Mouse (Mus musculus) embryonic fibroblast, embryonic 13.5 days (primary cell): ENCODE measurements around the gene Mast1.

Experiments used
- CTCF ChIP-seq: IDR thresholded peaks from 2 replicates; pipeline ENCODE4 v1.5.1; 2011; ENCODE audit warnings: mild to moderate bottlenecking, control low read depth, low read length, moderate library complexity, borderline replicate concordance; ENCODE audit not compliant: insufficient read depth
- POLR2A ChIP-seq: IDR thresholded peaks from 2 replicates; pipeline ENCODE4 v1.6.1; 2011; ENCODE audit warnings: low read depth, mild to moderate bottlenecking, control low read depth, low read length, moderate library complexity

DNA sequence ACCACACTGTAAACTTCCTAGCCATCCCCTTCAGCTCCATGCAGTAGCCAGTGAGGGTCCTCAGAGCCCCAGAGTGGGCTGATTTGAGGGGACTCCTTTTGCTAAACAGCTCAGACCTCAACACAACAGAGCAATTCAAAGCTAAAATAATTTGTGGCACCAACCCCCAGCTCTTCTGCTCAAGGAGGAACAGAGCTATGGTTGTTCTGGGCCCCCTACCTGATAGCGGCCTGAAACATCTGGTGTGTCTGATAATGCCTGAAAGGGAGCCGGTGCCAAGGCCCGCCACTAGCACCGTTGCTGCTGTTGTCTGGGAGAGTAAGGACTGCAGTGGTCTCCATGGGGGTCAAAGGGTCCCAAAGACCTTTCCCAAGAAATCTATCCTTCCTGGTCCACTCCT lies 36.1 kb downstream of the Mast1 start:
- TF ChIP-seq POLR2A: no peak
- no peak for TF ChIP-seq CTCF
